Mouse (Mus musculus) G1E-ER4 (cell line): ENCODE measurements at regions not wholly inside any gene's neighbourhood (a gene's known extent, or its start where the extent isn't known, plus 50 kb on each side); places are given as distances from the start of the nearest gene placed in this dataset.

Source experiments
- GATA1 ChIP-seq: IDR thresholded peaks from one replicate; pipeline ENCODE4 v1.8.0; 2012; ENCODE audit warnings: low read length, inconsistent platforms

GRCm38 (mm10) chr6:127341604-127342003 lies 105.0 kb upstream of the Parp11 start:
- no peak for TF ChIP-seq GATA1

- no peak for TF ChIP-seq GATA1
These were observed 97.8 kb upstream of the Parp11 start for GRCm38 (mm10) chr6:127348770-127349409.

- TF ChIP-seq GATA1: no peak
These were observed 97.0 kb upstream of the Parp11 start for GRCm38 (mm10) chr6:127349479-127350110.

GRCm38 (mm10) chr6:127351691-127352090 lies 94.9 kb upstream of the Parp11 start:
- no peak for TF ChIP-seq GATA1

- TF ChIP-seq GATA1: no peak
These were observed 91.5 kb upstream of the Parp11 start for GRCm38 (mm10) chr6:127355112-127355511.

- TF ChIP-seq GATA1: no peak
These were observed 90.2 kb upstream of the Parp11 start for GRCm38 (mm10) chr6:127356442-127356841.

- no peak for TF ChIP-seq GATA1
These were observed 87.8 kb upstream of the Parp11 start for GRCm38 (mm10) chr6:127358805-127359204.

GRCm38 (mm10) chr6:127359391-127359874 lies 87.2 kb upstream of the Parp11 start:
- TF ChIP-seq GATA1: no peak

- TF ChIP-seq GATA1: no peak
These were observed 84.5 kb upstream of the Parp11 start for GRCm38 (mm10) chr6:127362166-127362565.

GRCm38 (mm10) chr6:127362966-127363752 lies 83.5 kb upstream of the Parp11 start:
- no peak for TF ChIP-seq GATA1

- no peak for TF ChIP-seq GATA1
These were observed 82.6 kb upstream of the Parp11 start for GRCm38 (mm10) chr6:127363871-127364590.

- no peak for TF ChIP-seq GATA1
These were observed 82.0 kb upstream of the Parp11 start for GRCm38 (mm10) chr6:127364591-127365187.

GRCm38 (mm10) chr6:127365246-127365645 lies 81.4 kb upstream of the Parp11 start:
- TF ChIP-seq GATA1: no peak

- TF ChIP-seq GATA1: no peak
These were observed 81.0 kb upstream of the Parp11 start for GRCm38 (mm10) chr6:127365651-127366050.

GRCm38 (mm10) chr6:127373052-127373451 lies 73.6 kb upstream of the Parp11 start:
- no peak for TF ChIP-seq GATA1

- no peak for TF ChIP-seq GATA1
These were observed 72.7 kb upstream of the Parp11 start for GRCm38 (mm10) chr6:127373797-127374463.
